Mouse (Mus musculus) c-Kit-positive CD71-positive TER-119-negative erythroid progenitor cells, embryonic 14.5 days (primary cell): ENCODE data around the gene A730071L15Rik.

Experiments used
- DNase-seq: peaks from one replicate; pipeline ENCODE4 v3.0.0-alpha.2; 2013; ENCODE audit warnings: low read depth

A730071L15Rik gene

GRCm38 (mm10) chr11:6183246-6183645 lies 16.6 kb upstream of the A730071L15Rik start:
- DNase-seq, result no peak

DNA sequence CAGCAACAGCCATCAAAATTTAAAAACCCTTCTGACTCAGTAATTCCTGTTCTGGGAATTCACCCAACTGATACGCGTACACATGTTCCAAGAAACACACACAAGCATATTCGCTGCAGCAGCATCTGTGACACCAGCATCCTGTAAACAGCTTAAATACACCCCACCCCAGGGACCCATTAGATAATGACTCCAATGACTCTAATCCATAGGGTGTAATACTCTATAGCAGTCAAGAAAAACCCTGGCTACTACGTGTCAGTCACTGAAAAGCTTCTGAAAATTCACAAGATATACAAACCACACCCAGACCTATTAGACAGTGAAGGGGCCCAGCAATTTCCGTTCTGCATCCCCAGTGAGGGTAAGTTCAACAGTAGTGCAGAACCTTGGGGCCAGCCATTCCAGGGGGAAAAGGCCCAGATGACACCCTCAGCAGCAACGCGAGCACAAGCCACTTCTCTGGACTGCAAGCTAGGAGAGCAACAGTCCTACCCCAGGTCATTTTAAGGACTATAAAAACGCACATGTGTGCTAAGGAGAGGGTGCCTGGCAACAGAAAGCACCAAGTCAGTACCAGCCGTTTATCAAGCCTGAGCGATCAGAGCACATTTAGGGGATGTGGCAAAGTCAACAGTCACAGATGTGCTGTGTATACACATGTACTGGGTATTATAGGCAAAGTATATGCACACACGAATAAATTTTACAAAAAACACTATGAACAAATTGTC lies 15.5 kb upstream of the A730071L15Rik start:
- peak; percentile 59 for DNase-seq

DNA sequence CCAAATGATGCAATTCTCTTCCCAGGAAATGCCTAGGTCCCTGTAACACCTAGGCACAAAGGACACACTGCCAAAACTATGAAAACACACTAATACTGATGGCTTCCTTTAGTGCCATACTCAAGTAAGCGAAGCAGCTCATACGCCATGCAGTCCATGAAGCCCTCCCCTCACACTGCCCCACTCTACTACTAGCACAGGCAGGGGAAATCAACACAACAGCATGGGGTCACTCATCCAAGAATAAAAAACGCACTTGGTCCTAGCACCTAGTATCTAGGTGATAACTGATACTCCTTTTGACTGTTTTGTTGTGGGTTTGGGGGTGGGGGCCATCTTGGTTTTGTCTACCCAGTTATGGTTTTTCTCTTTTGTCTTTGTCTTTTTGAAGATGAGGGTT lies 12.4 kb upstream of the A730071L15Rik start:
- no peak for DNase-seq

GRCm38 (mm10) chr11:6187878-6188277 lies 12.0 kb upstream of the A730071L15Rik start:
- peak; percentile 80 for DNase-seq

DNA sequence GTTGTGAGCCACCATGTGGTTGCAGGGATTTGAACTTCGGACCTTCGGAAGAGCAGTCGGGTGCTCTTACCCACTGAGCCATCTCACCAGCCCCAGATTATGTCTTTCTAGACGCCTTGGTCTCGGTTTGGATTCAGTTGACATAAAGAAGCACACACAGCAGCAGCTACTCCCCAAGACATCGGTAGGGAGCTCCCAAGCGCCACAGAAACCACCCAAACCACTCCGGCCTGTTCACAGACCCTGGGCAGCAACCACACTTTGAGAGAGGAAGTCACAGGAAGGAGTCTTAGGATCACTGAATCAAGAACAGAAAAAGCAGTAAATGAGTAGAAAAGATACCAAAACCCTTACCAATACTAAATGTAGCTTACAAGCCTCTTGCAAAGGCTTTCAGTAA lies 3.0 kb upstream of the A730071L15Rik start:
- DNase-seq, result no peak

GRCm38 (mm10) chr11:6198449-6198848 lies 1.4 kb upstream of the A730071L15Rik start:
- no peak for DNase-seq

GRCm38 (mm10) chr11:6200087-6200569 lies 299 bp downstream of the A730071L15Rik start, which contains the start of gene Nudcd3:
TSS of gene Nudcd3 (minus strand) at chr11:6200415.
- peak; percentile 78 for DNase-seq

DNA sequence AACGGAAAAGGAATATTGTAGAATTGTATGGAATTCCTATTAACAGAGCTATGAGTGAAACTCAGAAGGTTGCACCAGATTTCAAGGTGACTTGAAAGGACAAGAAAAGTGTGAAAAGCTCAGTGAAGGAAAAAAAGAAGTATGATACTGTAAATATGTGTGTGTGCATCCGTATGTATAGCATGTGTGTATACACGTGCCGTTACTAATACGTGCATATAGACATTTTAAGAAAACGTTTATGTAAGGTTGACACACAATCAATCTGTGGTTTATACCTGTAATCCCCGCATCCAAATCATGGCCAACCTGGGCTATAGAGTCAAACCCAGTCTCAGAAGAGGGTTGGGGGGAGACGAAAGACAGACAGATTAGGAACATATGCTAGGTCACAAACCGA lies 741 bp downstream of the A730071L15Rik start:
- DNase-seq, result no peak

DNA sequence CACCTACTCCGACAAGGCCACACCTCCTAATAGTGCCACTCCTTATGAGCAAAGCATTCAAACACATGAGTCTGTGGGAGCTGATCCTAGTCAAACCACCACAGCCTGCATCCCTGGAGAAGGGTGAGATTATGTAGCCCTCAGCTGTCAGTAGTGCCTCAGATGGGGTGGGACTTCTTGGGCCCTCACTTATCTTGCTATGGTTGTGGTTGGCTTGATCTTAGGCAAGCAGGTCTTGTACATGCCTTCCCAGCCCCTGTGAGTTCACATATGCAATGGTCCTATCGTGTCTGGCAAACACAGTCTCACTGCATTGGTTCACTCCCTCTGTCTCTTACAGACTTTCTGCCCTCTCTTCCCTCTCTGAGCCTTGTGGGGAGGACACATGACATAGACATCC lies 7.3 kb downstream of the A730071L15Rik start:
- no peak for DNase-seq

GRCm38 (mm10) chr11:6208158-6208557 lies 8.3 kb downstream of the A730071L15Rik start:
- no peak for DNase-seq

DNA sequence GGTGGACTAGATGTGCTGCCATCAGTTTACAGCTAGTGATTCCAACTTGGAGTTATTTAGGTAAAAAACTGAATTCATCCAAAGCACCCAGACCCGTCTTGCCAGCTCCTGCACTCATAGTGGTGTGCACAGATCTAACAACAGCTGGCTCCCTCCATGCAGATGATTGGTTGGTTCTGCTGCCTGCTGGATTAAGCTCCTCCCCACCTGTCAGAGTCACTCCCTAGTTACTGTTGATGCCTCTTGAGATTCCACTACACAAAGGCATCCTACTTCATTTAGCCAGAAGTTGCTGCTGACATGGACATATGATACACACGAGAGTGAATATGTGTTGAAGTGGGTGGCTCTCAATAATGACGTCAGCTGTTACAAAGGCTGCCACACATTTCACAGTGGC lies 17.0 kb downstream of the A730071L15Rik start:
- no peak for DNase-seq

DNA sequence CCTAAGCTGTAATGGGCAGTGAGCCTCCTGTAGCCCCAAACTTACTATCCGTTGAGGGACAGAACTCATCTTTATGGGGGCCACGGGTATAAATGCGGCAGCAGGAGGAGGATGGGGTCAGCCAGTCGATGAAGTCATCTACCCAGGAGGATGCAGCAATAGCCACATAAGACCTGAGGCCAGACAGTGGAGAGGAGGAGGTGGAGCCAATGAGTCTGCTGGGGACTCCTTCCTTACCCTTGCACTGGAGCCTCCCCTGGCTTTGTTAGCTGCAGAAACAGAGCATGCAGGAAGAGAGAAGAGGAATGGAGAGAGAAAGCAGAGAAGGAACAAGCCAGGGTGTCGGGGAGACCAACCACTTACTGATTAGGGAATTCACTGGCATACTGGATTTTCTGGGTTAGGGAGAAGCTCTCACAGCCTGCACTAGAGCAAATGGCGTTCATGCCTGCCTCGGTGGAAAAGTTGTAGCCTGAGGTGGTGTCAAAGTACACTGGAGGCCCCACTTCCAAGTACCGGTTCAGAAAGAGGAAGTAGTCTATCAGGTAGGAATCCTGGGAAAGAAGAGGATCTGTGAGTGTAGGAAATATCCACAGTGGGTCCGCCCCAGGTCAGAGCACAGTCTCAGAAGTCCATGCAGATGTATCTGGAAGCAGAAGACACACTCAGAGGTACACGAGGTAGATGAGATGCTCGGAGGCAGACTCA lies 18.5 kb downstream of the A730071L15Rik start:
- no peak for DNase-seq

DNA sequence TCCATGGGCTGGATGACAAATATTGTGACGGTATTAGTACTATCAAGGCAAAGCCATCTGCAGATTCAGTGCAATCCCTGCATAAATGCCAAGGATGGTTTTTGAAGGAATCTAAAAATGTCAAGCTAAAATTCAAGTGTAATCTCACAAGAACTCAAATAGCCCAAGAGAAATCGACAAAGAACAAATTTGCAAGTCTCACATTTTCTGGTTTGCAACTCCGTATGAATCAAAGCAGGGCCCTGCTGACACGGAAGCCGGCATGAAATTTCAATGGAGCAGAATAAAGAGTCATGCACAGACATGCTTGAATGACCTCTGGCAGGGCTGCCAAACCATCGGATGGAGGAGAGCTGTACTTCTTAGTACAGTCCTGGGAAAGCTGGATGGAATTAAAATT lies 20.1 kb downstream of the A730071L15Rik start:
- DNase-seq, result no peak

GRCm38 (mm10) chr11:6222187-6222586 lies 22.4 kb downstream of the A730071L15Rik start:
- no peak for DNase-seq

- no peak for DNase-seq
Measured at GRCm38 (mm10) chr11:6224541-6225229, 24.9 kb downstream of the A730071L15Rik start.

GRCm38 (mm10) chr11:6230012-6230411 lies 30.2 kb downstream of the A730071L15Rik start, which contains the start of gene Npc1l1:
TSS of gene Npc1l1 (minus strand) at chr11:6230143.
- no peak for DNase-seq

- no peak for DNase-seq
Measured at GRCm38 (mm10) chr11:6233025-6233424, 33.2 kb downstream of the A730071L15Rik start.

DNA sequence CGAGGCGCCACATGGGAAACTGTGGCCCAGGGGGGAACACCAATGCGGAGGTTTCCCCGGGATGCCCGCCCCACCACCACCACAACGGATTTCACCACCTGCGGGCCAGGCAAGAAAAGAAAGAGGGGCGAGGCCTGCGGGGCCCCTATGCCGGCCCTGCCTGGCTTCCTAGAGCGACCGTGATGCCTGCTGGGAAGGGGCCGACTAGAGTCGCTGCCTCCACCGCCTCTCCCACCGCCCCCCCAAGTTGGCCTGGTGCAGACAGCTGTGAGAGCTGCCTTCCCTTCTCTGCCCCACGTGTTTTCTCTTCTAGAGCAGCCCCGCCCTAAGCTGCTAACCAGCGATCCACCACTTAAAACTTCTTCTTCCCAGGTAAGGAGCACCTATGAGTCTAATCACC lies 44.9 kb downstream of the A730071L15Rik start:
- no peak for DNase-seq
